Mouse (Mus musculus) kidney, embryonic 14.5 days (tissue): ENCODE measurements around the gene Rnf121. TPM values are rescaled to one million over a fixed set of nuclear protein-coding genes. Genes with fewer than 3 reads are reported as not detected.
"Not testable (repeated sequence)": the region's sequence is repeated elsewhere in the genome, so short reads cannot be mapped to it uniquely, and the experiment has no call there.

Experiments used
- ATAC-seq: fragments of 200-750 bp; cut with Nextera tagmentation; 2 replicates; pipeline ENCODE4 v1.8.0; 2017; ENCODE audit warnings: moderate number of reproducible peaks, mild to moderate bottlenecking, moderate TSS enrichment, moderate library complexity; ENCODE audit not compliant: low FRiP score, low TSS enrichment
- H3K27ac ChIP-seq: fragments of 300-500 bp; sonication (generic); 2 replicates; pipeline ENCODE4 v1.5.1; 2014; ENCODE audit warnings: low read depth, mild to moderate bottlenecking, low read length, moderate library complexity, mixed read lengths
- H3K27me3 ChIP-seq: fragments of 300-500 bp; sonication (generic); 2 replicates; pipeline ENCODE4 v1.6.1; 2014; ENCODE audit warnings: mild to moderate bottlenecking, low read length; ENCODE audit not compliant: control insufficient read depth, insufficient read depth
- H3K36me3 ChIP-seq: fragments of 300-500 bp; sonication (generic); 2 replicates; pipeline ENCODE4 v1.6.1; 2014; ENCODE audit warnings: low read length, mixed read lengths; ENCODE audit not compliant: control insufficient read depth, insufficient read depth
- H3K4me1 ChIP-seq: fragments of 300-500 bp; sonication (generic); 2 replicates; pipeline ENCODE4 v1.6.1; 2014; ENCODE audit warnings: low read length, mixed read lengths; ENCODE audit not compliant: control insufficient read depth, insufficient read depth
- H3K4me2 ChIP-seq: fragments of 300-500 bp; sonication (generic); replicated peaks from 2 replicates; pipeline ENCODE4 v1.6.1; 2014; ENCODE audit warnings: low read depth, mild to moderate bottlenecking, low read length
- H3K4me3 ChIP-seq: fragments of 300-500 bp; sonication (generic); 2 replicates; pipeline ENCODE4 v1.5.1; 2014; ENCODE audit warnings: mild to moderate bottlenecking, low read length
- H3K9ac ChIP-seq: fragments of 300-500 bp; sonication (generic); 2 replicates; pipeline ENCODE4 v1.6.1; 2014; ENCODE audit warnings: low read depth, mild to moderate bottlenecking, low read length, moderate library complexity
- H3K9me3 ChIP-seq: fragments of 300-500 bp; sonication (generic); 2 replicates; pipeline ENCODE4 v1.6.1; 2016; ENCODE audit warnings: low read length; ENCODE audit not compliant: control insufficient read depth
- WGBS: fragments of 180-500 bp; shearing (Covaris S2); extraction: QIAGEN DNeasy Blood & Tissue Kit; methylation state at CpG from one replicate; pipeline ENCODE4 v1.1.7; 2014; 5-methylcytosine and 5-hydroxymethylcytosine counted together
- polyA plus RNA-seq: library from polyadenylated mRNA; unstranded; fragments of >200 nt; fragmentation: Nextera tagmentation; extraction: Ambion mirVana; gene quantifications from 2 replicates; pipeline ENCODE4 v1.2.1, GENCODE M21; 2014

Gene Rnf121
- polyA plus RNA-seq, 1 experiment from 2014 or later = 28.8 TPM

GRCm38 (mm10) chr7:102080311-102080710, 15.0 kb upstream of the Rnf121 start:
- peaks cover 78% of the 10 kb centered on the region for H3K36me3 ChIP-seq
- ATAC-seq = no peak
- H3K27me3 ChIP-seq = no peaks in the 10 kb centered on the region
- H3K9me3 ChIP-seq = no peaks in the 10 kb centered on the region
- no peak overlapping the region for H3K4me2 ChIP-seq
- H3K4me3 ChIP-seq = no peak overlapping the region
- no peak overlapping the region for H3K9ac ChIP-seq
- no peaks in the 10 kb centered on the region for H3K4me1 ChIP-seq
- H3K27ac ChIP-seq = no peak overlapping the region
- 88% methylated on average over 8 of the region's 8 CpGs for WGBS

GRCm38 (mm10) chr7:102078517-102078916, 13.2 kb upstream of the Rnf121 start:
- Histone ChIP-seq H3K4me2 (no peak overlapping the region), H3K27ac (no peak overlapping the region), H3K36me3 (peaks cover 84% of the 10 kb centered on the region), H3K9ac (no peak overlapping the region), H3K4me3 (no peak overlapping the region), H3K9me3 (no peaks in the 10 kb centered on the region), H3K4me1 (no peaks in the 10 kb centered on the region), H3K27me3 (no peaks in the 10 kb centered on the region)
- ATAC-seq = no peak
- 75% methylated on average over 7 of the region's 7 CpGs for WGBS

GRCm38 (mm10) chr7:102076714-102077296, 11.5 kb upstream of the Rnf121 start:
- H3K9me3 ChIP-seq = no peaks in the 10 kb centered on the region
- H3K9ac ChIP-seq = no peak overlapping the region
- H3K27ac ChIP-seq = no peak overlapping the region
- no peak overlapping the region for H3K4me3 ChIP-seq
- peaks cover 84% of the 10 kb centered on the region for H3K36me3 ChIP-seq
- H3K27me3 ChIP-seq = no peaks in the 10 kb centered on the region
- H3K4me2 ChIP-seq = no peak overlapping the region
- 0 out of 2 replicates have a peak, but pooled peaks have one; percentile 28 for ATAC-seq
- H3K4me1 ChIP-seq = no peaks in the 10 kb centered on the region
- 84% methylated on average over 7 of the region's 7 CpGs for WGBS

GRCm38 (mm10) chr7:102066363-102066762, 1.1 kb upstream of the Rnf121 start:
- no peaks in the 10 kb centered on the region for H3K27me3 ChIP-seq
- peaks cover 10% of the 10 kb centered on the region; the same call in 1 of the 2 replicates for H3K4me1 ChIP-seq
- H3K36me3 ChIP-seq = peaks cover 16% of the 10 kb centered on the region; the same call in 1 of the 2 replicates
- 68% methylated on average over 6 of the region's 6 CpGs for WGBS
- H3K4me2 ChIP-seq = peak overlapping the region; percentile 57
- no peak for ATAC-seq
- H3K9ac ChIP-seq = peak overlapping the region; percentile 79
- H3K9me3 ChIP-seq = no peaks in the 10 kb centered on the region
- H3K4me3 ChIP-seq = peak overlapping the region; percentile 84
- 0 out of 2 replicates have a peak overlapping the region, but pooled peaks have one; percentile 65 for H3K27ac ChIP-seq

- Histone ChIP-seq H3K9ac (peak overlapping the region; percentile 79), H3K36me3 (peaks cover 7% of the 10 kb centered on the region; the same call in 1 of the 2 replicates), H3K4me3 (peak overlapping the region; percentile 84), H3K4me2 (peak overlapping the region; percentile 57), H3K9me3 (no peaks in the 10 kb centered on the region), H3K27ac (peak overlapping the region; percentile 65; the same call in 1 of the 2 replicates), H3K27me3 (no peaks in the 10 kb centered on the region), H3K4me1 (peaks cover 10% of the 10 kb centered on the region; the same call in 1 of the 2 replicates)
- WGBS = 1% methylated on average over 9 of the region's 9 CpGs
- peak; percentile 34; the same call in 1 of the 2 replicates for ATAC-seq
These were observed 619 bp downstream of the Rnf121 start for GRCm38 (mm10) chr7:102064655-102065045.

GRCm38 (mm10) chr7:102063891-102064290, 1.4 kb downstream of the Rnf121 start:
- no peaks in the 10 kb centered on the region for H3K9me3 ChIP-seq
- no peaks in the 10 kb centered on the region for H3K27me3 ChIP-seq
- peak overlapping the region; percentile 84 for H3K4me3 ChIP-seq
- ATAC-seq = no peak
- H3K4me1 ChIP-seq = peaks cover 10% of the 10 kb centered on the region; the same call in 1 of the 2 replicates
- H3K9ac ChIP-seq = no peak overlapping the region
- H3K36me3 ChIP-seq = peaks cover 12% of the 10 kb centered on the region; the same call in 1 of the 2 replicates
- H3K27ac ChIP-seq = no peak overlapping the region
- 75% methylated on average over 9 of the region's 9 CpGs for WGBS
- peak overlapping the region; percentile 57 for H3K4me2 ChIP-seq

- H3K27me3 ChIP-seq = no peaks in the 10 kb centered on the region
- H3K4me3 ChIP-seq = no peak overlapping the region
- peaks cover 13% of the 10 kb centered on the region; the same call in 1 of the 2 replicates for H3K36me3 ChIP-seq
- H3K9me3 ChIP-seq = no peaks in the 10 kb centered on the region
- no peak overlapping the region for H3K27ac ChIP-seq
- H3K9ac ChIP-seq = no peak overlapping the region
- peaks cover 10% of the 10 kb centered on the region; the same call in 1 of the 2 replicates for H3K4me1 ChIP-seq
- no peak for ATAC-seq
- 76% methylated on average over 1 of the region's 1 CpGs for WGBS
- no peak overlapping the region for H3K4me2 ChIP-seq
These were observed 3.1 kb downstream of the Rnf121 start for GRCm38 (mm10) chr7:102062203-102062602.

GRCm38 (mm10) chr7:102061353-102061752, 3.9 kb downstream of the Rnf121 start:
- Histone ChIP-seq H3K36me3 (peaks cover 18% of the 10 kb centered on the region; the same call in 1 of the 2 replicates), H3K9me3 (no peaks in the 10 kb centered on the region), H3K27me3 (no peaks in the 10 kb centered on the region), H3K4me2 (no peak overlapping the region), H3K27ac (no peak overlapping the region), H3K4me3 (no peak overlapping the region), H3K9ac (no peak overlapping the region), H3K4me1 (peaks cover 6% of the 10 kb centered on the region; the same call in 1 of the 2 replicates)
- WGBS = 93% methylated on average over 3 of the region's 3 CpGs
- ATAC-seq = no peak

- not testable (repeated sequence) for H3K27ac ChIP-seq, H3K36me3 ChIP-seq, H3K27me3 ChIP-seq, H3K9me3 ChIP-seq, H3K9ac ChIP-seq, H3K4me1 ChIP-seq, ATAC-seq, H3K4me2 ChIP-seq, H3K4me3 ChIP-seq
These were observed 16.7 kb downstream of the Rnf121 start for GRCm38 (mm10) chr7:102048524-102048923.
